ENCODE assay signal across 10 mouse cellular contexts in the genomic region with DNA sequence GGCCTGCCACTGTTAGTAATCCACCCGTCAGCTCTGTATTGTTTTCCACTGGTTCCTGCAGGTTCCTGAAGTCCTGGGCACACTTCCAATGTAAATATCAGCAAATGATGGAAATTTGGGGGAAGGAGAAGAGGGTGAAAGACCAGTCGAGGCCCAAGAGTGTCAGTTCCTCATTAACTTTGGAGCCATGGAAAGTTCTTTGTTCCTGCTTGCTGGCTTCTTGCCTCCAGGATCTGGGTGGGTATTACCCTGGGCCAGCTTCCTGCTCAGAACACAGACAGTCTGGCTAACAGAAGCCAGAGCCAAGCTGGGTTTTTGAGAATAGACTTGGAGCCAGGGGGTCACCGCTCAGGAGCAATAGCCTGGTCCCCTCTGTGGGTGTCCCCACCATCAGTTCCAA. TPM values are rescaled to one million over a fixed set of nuclear protein-coding genes. Genes with fewer than 3 reads are reported as not detected.
DNase-seq lines count a peak whose midpoint lies in the region; ATAC-seq and TF ChIP-seq lines count a peak whose summit lies in the region.
"Had no signal": no experiment of that assay in that cellular context is flagged by ENCODE, and none has a peak within 500 bp of the region (broad histone marks: within the 10 kb centered on the region; RNA-seq: fewer than 3 reads in every experiment).

No protein-coding gene starts in this region.

- H3K36me3 ChIP-seq in heart, embryonic 14.5 days (ENCODE audit: control insufficient read depth, insufficient read depth, low read length), result no peaks in the 10 kb centered on the region
- H3K36me3 ChIP-seq in kidney, postnatal 0 days (ENCODE audit: insufficient read depth, low read length), result no peaks in the 10 kb centered on the region

- 57% methylated on average over 3 of the region's 3 CpGs for WGBS in heart, embryonic 14.5 days
- WGBS in kidney, postnatal 0 days, result 33% methylated on average over 3 of the region's 3 CpGs

- DNase-seq in gastrocnemius, adult 18-20 months (ENCODE audit: low spot score), result peak; percentile 16
- DNase-seq in gastrocnemius, postnatal 4 days (ENCODE audit: low spot score in 2 of 2), result no peak
- peak; percentile 66 for DNase-seq in kidney, postnatal 0 days (ENCODE audit: low spot score)
- peak; percentile 39 for DNase-seq in skeletal muscle tissue, adult 2 months (ENCODE audit: low read depth, low spot score)
- DNase-seq in neural tube, embryonic 10.5 days (ENCODE audit: extremely low spot score, low spot score), result no peak
- no peak for DNase-seq in layer of hippocampus, adult 11-12 months (ENCODE audit: low spot score)
- DNase-seq in thymus, postnatal 36 days, result no peak

- ATAC-seq in heart, embryonic 14.5 days (ENCODE audit: insufficient number of reproducible peaks, insufficient read depth, low FRiP score, low read depth), result peak; percentile 13; the same call in 1 of the 2 replicates
- no peak for ATAC-seq in kidney, postnatal 0 days (replicated peaks; ENCODE audit: low FRiP score, low read depth)

- TF ChIP-seq CTCF in kidney, postnatal 0 days (IDR thresholded peaks at IDR 0.05; ENCODE audit: low read depth), result no peak

- H3K9ac ChIP-seq in heart, embryonic 14.5 days (ENCODE audit: low read length), result no peak overlapping the region
- H3K9ac ChIP-seq in kidney, postnatal 0 days (ENCODE audit: low read depth, low read length), result no peak overlapping the region

- no peaks in the 10 kb centered on the region for H3K27me3 ChIP-seq in heart, embryonic 14.5 days (ENCODE audit: control insufficient read depth, insufficient read depth, low read length)
- H3K27me3 ChIP-seq in kidney, postnatal 0 days (ENCODE audit: insufficient read depth, low read length), result no peaks in the 10 kb centered on the region

- no peak overlapping the region for H3K4me2 ChIP-seq in heart, embryonic 14.5 days (ENCODE audit: low read length)
- H3K4me2 ChIP-seq in kidney, postnatal 0 days (ENCODE audit: low read length), result no peak overlapping the region

- peak overlapping the region; percentile 62 to 76 for H3K27ac ChIP-seq in heart, embryonic 14.5 days (replicated peaks in 1 of 2; ENCODE audit: control insufficient read depth in 1 of 2, insufficient read depth in 1 of 2, low read depth in 2 of 2, low read length in 2 of 2)
- peak overlapping the region; percentile 37; the same call in 1 of the 2 replicates for H3K27ac ChIP-seq in kidney, postnatal 0 days
- H3K27ac ChIP-seq: left cerebral cortex, adult 2 months had no signal

- H3K9me3 ChIP-seq in heart, embryonic 14.5 days (ENCODE audit: control insufficient read depth, low read length), result peaks cover 7% of the 10 kb centered on the region; the same call in 1 of the 2 replicates
- no peaks in the 10 kb centered on the region for H3K9me3 ChIP-seq in kidney, postnatal 0 days (replicated peaks; ENCODE audit: low read length)

- peaks cover 27 to 34% of the 10 kb centered on the region in 2 experiments for H3K4me1 ChIP-seq in heart, embryonic 14.5 days (ENCODE audit: control insufficient read depth in 2 of 2, insufficient read depth in 2 of 2, low read length in 2 of 2)
- H3K4me1 ChIP-seq in kidney, postnatal 0 days (replicated peaks; ENCODE audit: insufficient read depth, low read length), result peaks cover 13% of the 10 kb centered on the region

- no peak overlapping the region for H3K4me3 ChIP-seq in heart, embryonic 14.5 days (ENCODE audit: control insufficient read depth in 1 of 2, insufficient read depth in 1 of 2, low read depth in 1 of 2, low read length in 2 of 2)
- H3K4me3 ChIP-seq in kidney, postnatal 0 days (replicated peaks; ENCODE audit: low read depth, low read length), result no peak overlapping the region
- H3K4me3 ChIP-seq: erythroblast, embryonic 14.5 days; left cerebral cortex, adult 2 months had no signal

RNA-seq across cellular contexts. Expression of gene Atp2a3, which starts 8.7 kb away (rescaled TPM):
- total RNA-seq in gastrocnemius, adult 18-20 months (2021), result 1 to 10 TPM; 4.3 to 6.0 TPM
- 10 to 100 TPM; 19.0 to 24.8 TPM for total RNA-seq in gastrocnemius, postnatal 4 days (2021)
- 2.6 and 2.9 TPM in 2 replicates for polyA plus RNA-seq in heart, embryonic 14.5 days (2014; fragmentation: Nextera tagmentation; extraction: Ambion mirVana)
- polyA plus RNA-seq in kidney, postnatal 0 days (2015; fragmentation: Nextera tagmentation; extraction: Ambion mirVana), result 9.9 and 10.0 TPM in 2 replicates

RNA-seq across cellular contexts. Expression of gene P2rx1, which starts 46.7 kb away (rescaled TPM):
- total RNA-seq in gastrocnemius, adult 18-20 months (2021), result under 1 TPM; 0.62 to 0.78 TPM
- 1 to 10 TPM; 2.3 to 3.1 TPM for total RNA-seq in gastrocnemius, postnatal 4 days (2021)
- polyA plus RNA-seq in heart, embryonic 14.5 days (2014; fragmentation: Nextera tagmentation; extraction: Ambion mirVana), result 1.4 and 1.5 TPM in 2 replicates
- polyA plus RNA-seq in kidney, postnatal 0 days (2015; fragmentation: Nextera tagmentation; extraction: Ambion mirVana), result 2.4 and 2.6 TPM in 2 replicates

Comparison
In these comparisons a context has a peak if more than half of its experiments do, and no peak if none do; other contexts are left out.
1. DNase-seq: peak in gastrocnemius, adult 18-20 months (single experiment), kidney, postnatal 0 days (single experiment) and skeletal muscle tissue, adult 2 months (single experiment); none in gastrocnemius, postnatal 4 days (0 of 2), neural tube, embryonic 10.5 days (single experiment), layer of hippocampus, adult 11-12 months (single experiment) and thymus, postnatal 36 days (0 of 2).